Comparison of ENCODE assay signal across 8 mouse cellular contexts in genomic region chr3:154691897-154692571, GRCm38 (mm10). TPM values are rescaled to one million over a fixed set of nuclear protein-coding genes. Genes with fewer than 3 reads are reported as not detected.
DNase-seq lines count a peak whose midpoint lies in the region; ATAC-seq and TF ChIP-seq lines count a peak whose summit lies in the region.

No protein-coding gene starts in this region.

- peak; percentile 98 for DNase-seq in NIH3T3 (ENCODE audit: low read depth)
- peak; percentile 76 for DNase-seq in cerebellum, adult 8-10 months
- DNase-seq in frontal cortex, postnatal 10 days (ENCODE audit: low spot score in 2 of 2): peak; percentile 78 to 84
- peak; percentile 75 to 81 for DNase-seq in layer of hippocampus, postnatal 10 days (ENCODE audit: low spot score in 2 of 2)
- peak; percentile 92 for DNase-seq in lung, embryonic 14.5 days
- peak; percentile 25 for DNase-seq in retina, postnatal 7 days (ENCODE audit: low read depth, low spot score)
- DNase-seq in thymus, postnatal 0 days (ENCODE audit: low spot score): no peak

- WGBS in hindbrain, embryonic 13.5 days: 51% methylated on average over 14 of the region's 14 CpGs
- 36% methylated on average over 14 of the region's 14 CpGs for WGBS in lung, embryonic 14.5 days

- TF ChIP-seq CTCF in lung, embryonic 14.5 days (IDR thresholded peaks at IDR 0.05; ENCODE audit: low read depth): no peak

- H3K27me3 ChIP-seq in hindbrain, embryonic 13.5 days: no peaks in the 10 kb centered on the region
- no peaks in the 10 kb centered on the region for H3K27me3 ChIP-seq in lung, embryonic 14.5 days (ENCODE audit: insufficient read depth, low read length)

- ATAC-seq in hindbrain, embryonic 13.5 days (ENCODE audit: low FRiP score): peak; percentile 87
- peak; percentile 97 for ATAC-seq in lung, embryonic 14.5 days (ENCODE audit: insufficient read depth)

- H3K4me1 ChIP-seq in hindbrain, embryonic 13.5 days (replicated peaks): peaks cover 11% of the 10 kb centered on the region
- H3K4me1 ChIP-seq in lung, embryonic 14.5 days (ENCODE audit: insufficient read depth): no peaks in the 10 kb centered on the region

- no peak overlapping the region for H3K4me3 ChIP-seq in hindbrain, embryonic 13.5 days
- H3K4me3 ChIP-seq in lung, embryonic 14.5 days (ENCODE audit: low read depth, low read length): no peak overlapping the region

- no peaks in the 10 kb centered on the region for H3K36me3 ChIP-seq in hindbrain, embryonic 13.5 days
- no peaks in the 10 kb centered on the region for H3K36me3 ChIP-seq in lung, embryonic 14.5 days (ENCODE audit: insufficient read depth)

- H3K27ac ChIP-seq in hindbrain, embryonic 13.5 days: no peak overlapping the region; the same call in 1 of the 2 replicates
- H3K27ac ChIP-seq in lung, embryonic 14.5 days (ENCODE audit: low read depth): no peak overlapping the region

- H3K9me3 ChIP-seq in hindbrain, embryonic 13.5 days: no peaks in the 10 kb centered on the region
- H3K9me3 ChIP-seq in lung, embryonic 14.5 days (ENCODE audit: low read depth, low read length): no peaks in the 10 kb centered on the region

- H3K9ac ChIP-seq in hindbrain, embryonic 13.5 days: no peak overlapping the region
- H3K9ac ChIP-seq in lung, embryonic 14.5 days: no peak overlapping the region

- H3K4me2 ChIP-seq in hindbrain, embryonic 13.5 days: peak overlapping the region; percentile 8; the same call in 1 of the 2 replicates
- H3K4me2 ChIP-seq in lung, embryonic 14.5 days: peak overlapping the region; percentile 29

RNA-seq across cellular contexts. Expression of gene Erich3, which starts 28.4 kb away (rescaled TPM):
- 1.6 and 1.9 TPM in 2 replicates for polyA plus RNA-seq in hindbrain, embryonic 13.5 days (2015; fragmentation: Nextera tagmentation; extraction: Ambion mirVana)
- 1 to 10 TPM; 5.1 to 6.1 TPM for total RNA-seq in layer of hippocampus, postnatal 10 days (2021)
- not detected in 2 replicates for polyA plus RNA-seq in lung, embryonic 14.5 days (2014; fragmentation: Nextera tagmentation; extraction: Ambion mirVana)
- 0.44 and 0.55 TPM in 2 replicates for polyA plus RNA-seq in thymus, postnatal 0 days (2015; fragmentation: Nextera tagmentation; extraction: Ambion mirVana)
